7 mouse cellular contexts compared by ENCODE assay signal in genomic region chr4:129189542-129190519, GRCm38 (mm10). TPM values are rescaled to one million over a fixed set of nuclear protein-coding genes. Genes with fewer than 3 reads are reported as not detected.
DNase-seq lines count a peak whose midpoint lies in the region; ATAC-seq lines count a peak whose summit lies in the region.

S100pbp (minus strand) TSS chr4:129189727.
Yars (plus strand) TSS chr4:129189760.

- H3K4me2 ChIP-seq in embryonic facial prominence, embryonic 11.5 days (ENCODE audit: low read depth, low read length) = peak within 1 kb of the TSS; percentile 60
- H3K4me2 ChIP-seq in midbrain, embryonic 13.5 days (replicated peaks) = peak within 1 kb of the TSS; percentile 93

- no peaks in the 10 kb centered on the region for H3K36me3 ChIP-seq in embryonic facial prominence, embryonic 11.5 days (replicated peaks; ENCODE audit: control insufficient read depth, insufficient read depth, low read depth, low read length)
- peaks cover 23% of the 10 kb centered on the region for H3K36me3 ChIP-seq in limb, embryonic 10.5 days
- H3K36me3 ChIP-seq in midbrain, embryonic 13.5 days = peaks cover 11% of the 10 kb centered on the region

- under 1% methylated on average over 58 of the region's 58 CpGs for WGBS in embryonic facial prominence, embryonic 11.5 days
- WGBS in limb, embryonic 10.5 days = under 1% methylated on average over 56 of the region's 58 CpGs
- WGBS in midbrain, embryonic 13.5 days = under 1% methylated on average over 51 of the region's 58 CpGs

- no peaks in the 10 kb centered on the region for H3K27me3 ChIP-seq in embryonic facial prominence, embryonic 11.5 days (ENCODE audit: control insufficient read depth, insufficient read depth, low read length)
- H3K27me3 ChIP-seq in limb, embryonic 10.5 days (ENCODE audit: low read depth, poor library complexity, severe bottlenecking) = no peaks in the 10 kb centered on the region
- H3K27me3 ChIP-seq in midbrain, embryonic 13.5 days = no peaks in the 10 kb centered on the region

- peak within 1 kb of the TSS; percentile 90 for H3K9ac ChIP-seq in embryonic facial prominence, embryonic 11.5 days (replicated peaks; ENCODE audit: low read length)
- H3K9ac ChIP-seq in midbrain, embryonic 13.5 days (replicated peaks) = peak within 1 kb of the TSS; percentile 82

- peak within 1 kb of the TSS; percentile 89 for H3K27ac ChIP-seq in embryonic facial prominence, embryonic 11.5 days (replicated peaks; ENCODE audit: low read depth, low read length)
- peak within 1 kb of the TSS; percentile 98 for H3K27ac ChIP-seq in limb, embryonic 10.5 days
- peak within 1 kb of the TSS; percentile 88 for H3K27ac ChIP-seq in midbrain, embryonic 13.5 days

- H3K4me3 ChIP-seq in embryonic facial prominence, embryonic 11.5 days (ENCODE audit: low read depth, low read length) = peak within 1 kb of the TSS; percentile 92
- H3K4me3 ChIP-seq in limb, embryonic 10.5 days = peak within 1 kb of the TSS; percentile 99
- H3K4me3 ChIP-seq in midbrain, embryonic 13.5 days (replicated peaks) = peak within 1 kb of the TSS; percentile 79

- ATAC-seq in embryonic facial prominence, embryonic 11.5 days (replicated peaks; ENCODE audit: insufficient number of reproducible peaks, low FRiP score, low TSS enrichment, low read depth) = peak; percentile 86
- peak; percentile 92 for ATAC-seq in granulocyte monocyte progenitor cell, adult 5-6 weeks (replicated peaks; ENCODE audit: poor library complexity, severe bottlenecking)
- peak; percentile 86 for ATAC-seq in midbrain, embryonic 13.5 days

- peak; percentile 99 for DNase-seq in adrenal gland, postnatal 14 days
- peak; percentile 100 for DNase-seq in embryonic facial prominence, embryonic 11.5 days (ENCODE audit: low spot score)
- peak; percentile 97 for DNase-seq in kidney, adult 11 months
- DNase-seq in limb, embryonic 10.5 days (ENCODE audit: low spot score) = peak; percentile 99
- DNase-seq in spleen, adult 12 weeks (ENCODE audit: low spot score) = peak; percentile 92

- H3K4me1 ChIP-seq in embryonic facial prominence, embryonic 11.5 days (ENCODE audit: control insufficient read depth, insufficient read depth, low read length) = 0 out of 2 replicates have a peak, but pooled peaks cover 2% of the 10 kb centered on the region
- peaks cover 25% of the 10 kb centered on the region for H3K4me1 ChIP-seq in limb, embryonic 10.5 days
- H3K4me1 ChIP-seq in midbrain, embryonic 13.5 days (replicated peaks) = peaks cover 35% of the 10 kb centered on the region

- H3K9me3 ChIP-seq in embryonic facial prominence, embryonic 11.5 days (replicated peaks; ENCODE audit: control insufficient read depth, low read length) = no peaks in the 10 kb centered on the region
- H3K9me3 ChIP-seq in limb, embryonic 10.5 days (replicated peaks) = no peaks in the 10 kb centered on the region
- H3K9me3 ChIP-seq in midbrain, embryonic 13.5 days = no peaks in the 10 kb centered on the region

RNA-seq across cellular contexts. Expression of gene S100pbp, which starts in this region (rescaled TPM):
- total RNA-seq in adrenal gland, postnatal 14 days (2021) = 24.5 and 30.0 TPM in 2 replicates
- 22.8 and 24.5 TPM in 2 replicates for polyA plus RNA-seq in embryonic facial prominence, embryonic 11.5 days (2014; fragmentation: Nextera tagmentation; extraction: Ambion mirVana)
- total RNA-seq in granulocyte monocyte progenitor cell, adult 5-6 weeks (2014; fragmentation: Nextera tagmentation) = 20.8 and 30.0 TPM in 2 replicates
- total RNA-seq in granulocyte monocyte progenitor cell, adult 5-6 weeks (2017) = 14.8 and 18.3 TPM in 2 replicates
- 29.7 and 34.5 TPM in 2 replicates for polyA plus RNA-seq in limb, embryonic 10.5 days (2016; fragmentation: Nextera tagmentation; extraction: Ambion mirVana)
- 19.9 and 21.3 TPM in 2 replicates for polyA plus RNA-seq in midbrain, embryonic 13.5 days (2015; fragmentation: Nextera tagmentation; extraction: Ambion mirVana)

RNA-seq across cellular contexts. Expression of gene Yars, which starts in this region (rescaled TPM):
- 72.1 and 85.5 TPM in 2 replicates for total RNA-seq in adrenal gland, postnatal 14 days (2021)
- polyA plus RNA-seq in embryonic facial prominence, embryonic 11.5 days (2014; fragmentation: Nextera tagmentation; extraction: Ambion mirVana) = 91.1 and 95.3 TPM in 2 replicates
- total RNA-seq in granulocyte monocyte progenitor cell, adult 5-6 weeks (2014; fragmentation: Nextera tagmentation) = 42.7 and 44.3 TPM in 2 replicates
- total RNA-seq in granulocyte monocyte progenitor cell, adult 5-6 weeks (2017) = 56.7 and 64.5 TPM in 2 replicates
- 98.9 and 103 TPM in 2 replicates for polyA plus RNA-seq in limb, embryonic 10.5 days (2016; fragmentation: Nextera tagmentation; extraction: Ambion mirVana)
- 102 and 115 TPM in 2 replicates for polyA plus RNA-seq in midbrain, embryonic 13.5 days (2015; fragmentation: Nextera tagmentation; extraction: Ambion mirVana)

Comparison
In these comparisons a context has a peak if more than half of its experiments do, and no peak if none do; other contexts are left out.
1. Peak in every context shown above with its lines: DNase-seq, ATAC-seq, H3K4me3 ChIP-seq and H3K27ac ChIP-seq.